Mouse (Mus musculus): ENCODE data around the gene Gas2.

Gas2 gene

DNA sequence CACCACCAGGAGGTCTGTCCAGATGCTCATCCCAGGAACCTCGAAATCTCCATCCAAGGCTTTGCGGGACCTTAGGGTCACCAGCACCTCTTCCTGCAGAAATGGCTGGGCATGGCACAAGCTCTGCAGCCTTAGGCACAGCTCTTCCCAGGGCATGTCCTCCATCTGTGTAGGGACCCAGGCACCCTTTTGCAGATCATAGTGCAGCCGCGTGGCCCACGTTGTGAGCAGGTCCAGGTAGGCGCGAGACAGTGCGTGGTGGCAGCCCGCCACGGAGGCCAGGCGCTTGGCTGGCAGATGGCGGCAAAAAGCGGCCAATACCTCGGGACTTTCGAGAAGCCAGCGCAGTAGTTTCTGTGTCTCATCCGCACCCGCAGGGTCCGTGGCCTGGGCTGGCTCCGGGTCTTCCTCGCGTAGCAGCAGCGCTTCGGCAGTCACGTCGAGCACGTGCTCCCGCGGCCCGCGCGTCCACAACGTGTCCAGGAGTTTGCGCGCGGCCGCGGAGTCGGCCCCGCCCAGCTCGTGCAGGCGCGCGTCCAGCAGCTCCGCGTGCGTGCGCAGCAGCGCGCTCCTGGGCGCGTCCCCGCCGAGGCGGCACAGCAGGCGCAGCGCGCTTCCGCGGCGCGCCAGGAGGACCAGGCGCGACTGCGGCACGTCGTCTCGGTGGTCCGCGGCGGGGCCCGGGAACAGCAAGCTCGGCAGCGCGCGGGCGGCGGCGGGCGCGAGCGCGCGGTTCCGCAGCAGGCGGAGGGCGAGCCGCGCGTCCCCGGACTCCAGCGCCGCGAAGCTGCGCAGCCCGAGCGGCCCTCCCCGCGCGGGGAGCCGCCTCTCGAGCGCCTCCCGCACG lies at the start of gene Gas2:
TSS of gene Gas2 (plus strand) at position 766 of the 847 bp plus-strand sequence.
- DNase-seq (ENCODE audit: low spot score in 2 of 2), result peak; percentile 81 to 84

DNA sequence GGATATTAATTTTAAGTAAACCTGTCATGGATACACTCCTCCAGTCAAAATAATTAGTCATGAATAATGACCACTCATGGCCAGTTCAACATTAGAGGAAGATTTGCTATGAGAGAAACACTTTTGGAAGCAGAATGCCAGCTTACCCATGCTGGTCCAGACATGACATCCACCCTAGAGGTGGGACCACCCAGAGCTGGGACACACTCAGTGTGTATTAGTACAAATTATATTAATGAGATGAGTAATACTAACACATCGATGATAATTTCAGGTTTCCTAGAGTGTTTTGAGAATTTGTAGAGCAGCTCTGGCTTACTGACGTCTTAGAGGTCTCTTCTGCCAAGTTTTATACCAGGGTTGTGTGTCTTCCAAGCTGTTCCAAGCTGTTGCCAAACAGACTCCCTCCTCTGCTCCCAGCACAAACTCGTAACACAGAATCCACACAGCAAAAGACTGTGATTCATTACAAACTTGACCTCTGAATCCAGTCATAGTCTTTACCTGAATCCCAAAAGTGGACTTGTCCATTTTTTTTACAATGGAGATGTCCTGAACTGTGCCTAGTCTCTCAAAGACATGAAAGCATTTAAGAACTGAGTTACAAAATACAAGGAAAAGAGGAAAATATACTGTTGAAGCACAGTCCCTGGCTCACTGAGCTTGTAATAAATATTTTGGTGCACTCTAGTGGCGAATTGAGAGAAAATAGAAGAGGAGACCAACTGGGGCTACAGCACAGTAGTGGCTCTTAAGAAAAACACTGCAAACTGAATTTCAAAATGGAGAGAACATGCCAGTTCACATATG lies 46.1 kb upstream of the Gas2 start:
- no peak for DNase-seq (ENCODE audit: low spot score in 2 of 2)

GRCm38 (mm10) chr7:51816283-51816839 lies 45.5 kb upstream of the Gas2 start:
- DNase-seq (ENCODE audit: low spot score in 2 of 2), result no peak

GRCm38 (mm10) chr7:51818251-51818974 lies 43.4 kb upstream of the Gas2 start:
- no peak for DNase-seq (ENCODE audit: low spot score in 2 of 2)

- DNase-seq (ENCODE audit: low spot score in 2 of 2), result peak in 1 of 2 experiments; percentile 12
These were observed 41.9 kb upstream of the Gas2 start for GRCm38 (mm10) chr7:51819891-51820290.

DNA sequence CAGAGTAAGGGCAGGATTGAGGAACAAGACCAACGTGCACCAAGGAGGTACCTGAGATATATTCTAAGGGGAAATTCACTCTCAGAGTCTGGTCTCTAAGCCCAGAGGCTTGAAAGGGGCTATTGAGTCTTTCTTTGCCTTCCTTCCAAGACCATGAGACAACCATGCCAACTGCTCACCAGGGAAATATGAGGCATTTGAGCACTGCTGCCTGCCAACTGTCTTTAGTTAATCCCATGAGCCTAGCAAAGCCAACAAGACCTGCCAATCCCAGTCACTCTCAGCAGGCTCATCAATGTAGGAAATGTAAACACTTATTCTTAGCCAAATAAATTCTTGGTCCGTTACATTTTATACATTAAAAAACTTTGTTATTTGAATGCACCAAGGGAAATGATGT lies 40.3 kb upstream of the Gas2 start:
- no peak for DNase-seq (ENCODE audit: low spot score in 2 of 2)

DNA sequence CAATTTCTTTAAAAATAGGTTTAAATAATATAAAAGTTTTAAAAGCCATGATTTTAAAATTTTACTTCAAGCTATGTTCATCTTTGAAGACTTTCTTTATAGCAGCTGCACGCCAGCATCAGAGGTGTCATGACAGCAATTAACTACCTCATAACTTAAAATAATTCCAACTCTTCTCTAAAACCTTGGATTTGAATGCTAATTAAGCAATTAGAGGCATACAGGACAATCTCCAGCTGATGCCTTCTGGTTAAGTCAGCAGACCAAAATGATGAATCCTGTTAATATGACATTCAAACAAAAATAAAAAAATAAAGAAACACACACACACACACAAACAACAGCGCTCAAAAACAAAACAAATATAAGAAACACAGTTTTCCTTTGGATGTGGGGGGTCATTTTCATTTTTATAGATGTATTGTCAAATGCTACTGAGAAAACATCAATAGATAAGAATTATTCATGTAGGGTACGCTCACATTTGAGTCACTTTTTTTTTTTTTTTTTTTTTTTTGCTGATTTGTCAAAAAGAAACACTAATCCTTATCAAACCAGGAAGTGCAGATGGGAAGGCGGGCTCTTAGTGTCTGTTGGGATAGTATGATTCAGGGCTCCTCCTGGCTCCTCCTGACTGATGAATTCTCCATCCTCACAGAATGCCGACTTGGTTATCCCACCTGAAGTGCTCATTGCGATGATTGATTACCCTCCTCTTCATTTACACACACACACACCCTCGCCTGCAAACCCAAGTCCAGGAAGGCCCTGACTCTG lies 38.1 kb upstream of the Gas2 start:
- no peak for DNase-seq (ENCODE audit: low spot score in 2 of 2)

DNA sequence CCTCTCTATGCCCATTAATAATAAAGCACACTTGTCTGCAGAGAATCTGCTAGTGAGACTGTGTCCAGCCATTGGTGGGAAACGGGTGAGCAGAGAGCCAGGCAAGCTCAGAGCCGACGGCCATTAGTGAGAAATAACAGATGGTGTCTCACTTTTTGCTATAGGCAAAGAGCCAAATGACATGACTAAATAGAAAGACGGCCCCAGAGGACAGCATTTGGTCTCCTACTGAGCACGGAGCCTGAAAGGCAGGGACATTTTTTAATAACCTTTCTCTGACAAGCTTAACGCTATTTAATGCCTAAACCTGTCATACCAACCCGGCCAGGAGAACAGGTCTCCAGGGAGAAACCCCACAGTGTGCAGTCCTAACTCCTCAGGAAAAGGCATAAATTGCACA lies 29.9 kb upstream of the Gas2 start:
- no peak for DNase-seq (ENCODE audit: low spot score in 2 of 2)

GRCm38 (mm10) chr7:51840515-51840914 lies 21.3 kb upstream of the Gas2 start:
- DNase-seq (ENCODE audit: low spot score in 2 of 2), result no peak

DNA sequence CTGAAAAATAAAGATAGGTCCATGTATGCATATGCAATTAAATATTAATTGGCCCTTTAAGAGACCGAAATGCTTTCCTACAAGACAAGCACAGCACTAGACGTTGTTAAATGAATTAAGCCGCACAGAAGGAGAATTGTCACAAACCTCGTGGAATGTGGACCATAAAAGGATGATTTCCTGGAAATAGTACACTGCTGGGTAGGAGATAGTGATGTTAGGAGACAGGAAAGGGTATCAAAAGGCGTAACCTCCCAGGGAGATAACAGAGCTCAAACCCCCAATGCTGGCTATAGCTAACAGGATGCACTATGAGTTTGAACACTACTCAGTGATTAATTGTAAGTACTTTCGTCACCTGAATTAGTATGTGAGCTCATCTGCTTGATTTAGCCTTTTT lies 10.9 kb upstream of the Gas2 start:
- no peak for DNase-seq (ENCODE audit: low spot score in 2 of 2)

GRCm38 (mm10) chr7:51851890-51852507 lies 9.8 kb upstream of the Gas2 start:
- no peak for DNase-seq (ENCODE audit: low spot score in 2 of 2)

- peak; percentile 95 to 99 for DNase-seq (ENCODE audit: low spot score in 2 of 2)
These were observed 280 bp downstream of the Gas2 start, which contains the start of gene Fancf for GRCm38 (mm10) chr7:51862097-51862492. Gene Fancf, minus strand, starts transcription at chr7:51862267.

GRCm38 (mm10) chr7:51862842-51863241 lies 1.0 kb downstream of the Gas2 start:
- DNase-seq (ENCODE audit: low spot score in 2 of 2), result no peak

GRCm38 (mm10) chr7:51865336-51865735 lies 3.5 kb downstream of the Gas2 start:
- no peak for DNase-seq (ENCODE audit: low spot score in 2 of 2)

- no peak for DNase-seq (ENCODE audit: low spot score in 2 of 2)
These were observed 6.2 kb downstream of the Gas2 start for GRCm38 (mm10) chr7:51867983-51868382.

- DNase-seq (ENCODE audit: low spot score in 2 of 2), result no peak
These were observed 10.2 kb downstream of the Gas2 start for GRCm38 (mm10) chr7:51872041-51872440.

GRCm38 (mm10) chr7:51872597-51872996 lies 10.8 kb downstream of the Gas2 start:
- no peak for DNase-seq (ENCODE audit: low spot score in 2 of 2)

DNA sequence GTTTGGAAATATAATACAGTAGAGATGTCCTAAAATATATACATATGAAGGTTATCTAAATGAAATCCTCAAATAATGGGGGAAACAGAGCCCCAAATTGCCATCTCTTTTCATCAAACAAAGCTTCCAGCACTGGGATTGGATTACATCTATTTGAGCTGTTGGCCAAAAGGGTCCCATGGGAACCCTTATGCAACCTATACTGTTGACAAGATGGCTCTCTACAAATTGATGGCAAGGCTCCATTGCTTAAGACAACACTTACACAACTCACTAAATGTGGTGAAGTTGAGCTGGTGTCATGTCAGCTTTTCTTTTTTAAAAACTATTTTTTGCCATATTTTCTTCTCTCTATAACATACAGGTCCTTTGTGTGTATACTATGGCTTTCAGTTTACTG lies 14.5 kb downstream of the Gas2 start:
- DNase-seq (ENCODE audit: low spot score in 2 of 2), result no peak

DNA sequence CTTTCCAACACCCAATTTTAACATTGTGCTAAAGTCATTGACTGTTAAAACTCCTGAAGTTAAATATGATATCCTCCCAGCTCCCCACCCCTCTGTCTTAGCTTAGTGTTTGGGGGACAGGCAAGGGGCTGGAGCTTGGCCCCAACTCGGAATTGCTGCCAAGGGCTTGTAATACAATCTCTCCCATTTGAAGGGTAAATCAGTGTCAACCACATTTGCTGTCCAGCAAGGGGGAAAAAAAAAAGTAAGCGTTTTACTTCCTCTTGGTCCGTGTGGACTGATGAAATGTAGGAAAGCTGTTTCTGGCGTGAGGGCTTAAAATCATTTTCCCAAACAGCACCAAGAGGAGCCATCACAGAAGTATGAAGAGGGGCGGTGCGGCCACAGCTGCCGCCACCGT lies 16.9 kb downstream of the Gas2 start:
- DNase-seq (ENCODE audit: low spot score in 2 of 2), result no peak

- DNase-seq (ENCODE audit: low spot score in 2 of 2), result peak; percentile 37 to 45
These were observed 17.4 kb downstream of the Gas2 start for GRCm38 (mm10) chr7:51879136-51879723.

All from frontal cortex, postnatal 14 days (tissue).